Mouse (Mus musculus): Measurements from ENCODE around the gene Rbm5. TPM values are rescaled to one million over a fixed set of nuclear protein-coding genes. Genes with fewer than 3 reads are reported as not detected.
A peak's percentile ranks its signal among the peaks of the same experiment; 100 is the strongest.

Rbm5 gene
- polyA plus RNA-seq, 1 experiment from 2014 or later: 108 TPM

DNA sequence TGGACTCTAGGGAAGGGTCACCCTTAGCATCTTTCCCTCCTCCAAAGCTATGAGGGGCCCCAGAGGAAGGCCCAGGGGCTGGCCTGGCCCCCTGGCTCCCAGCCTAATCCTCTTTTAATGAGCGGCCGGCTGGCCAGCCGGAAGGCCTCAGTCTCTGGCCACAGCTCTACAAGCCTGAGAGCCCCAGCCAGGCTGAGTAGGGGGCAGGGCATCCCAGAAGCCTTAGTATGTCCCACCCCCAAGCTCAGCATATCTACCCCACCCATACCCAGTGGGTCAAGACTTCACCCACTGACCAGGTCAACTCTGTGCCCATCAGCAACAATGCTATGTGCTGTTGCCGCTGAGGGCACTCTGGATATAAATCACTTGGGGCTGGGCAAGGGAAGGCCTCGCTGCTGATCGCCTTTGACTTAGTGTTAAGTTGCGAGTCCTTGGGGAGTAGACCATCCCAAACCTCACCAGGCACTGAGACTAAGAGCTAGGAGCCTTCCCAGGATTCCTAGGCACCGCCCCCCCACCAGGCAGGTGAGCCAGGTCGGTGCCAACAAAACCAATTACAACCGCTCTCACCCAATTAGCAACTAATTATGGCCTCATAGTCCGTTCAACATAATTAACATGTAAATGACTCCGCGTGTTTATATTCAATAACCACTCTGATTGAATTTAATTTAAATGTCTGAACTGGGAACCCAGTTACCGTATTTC is 72.8 kb downstream of the Rbm5 start:
- Histone ChIP-seq H3K9ac (ENCODE audit: low read depth, low read length) (0 out of 2 replicates have a peak overlapping the region, but pooled peaks have one; percentile 18), H3K9me3 (replicated peaks; ENCODE audit: low read length) (no peaks in the 10 kb centered on the region), H3K4me1 (replicated peaks; ENCODE audit: insufficient read depth, low read length) (peaks cover 65% of the 10 kb centered on the region), H3K27me3 (ENCODE audit: insufficient read depth, low read length) (no peaks in the 10 kb centered on the region), H3K4me3 (replicated peaks; ENCODE audit: low read depth, low read length) (no peak overlapping the region), H3K27ac (peak overlapping the region; percentile 85), H3K4me2 (ENCODE audit: low read length) (peak overlapping the region; percentile 41), H3K36me3 (ENCODE audit: insufficient read depth, low read length) (no peaks in the 10 kb centered on the region)
- ATAC-seq (replicated peaks; ENCODE audit: low FRiP score, low read depth): 0 out of 2 replicates have a peak, but pooled peaks have one; percentile 16
- WGBS: 13% methylated on average over 14 of the region's 14 CpGs
- no peak for TF ChIP-seq CTCF (IDR thresholded peaks at IDR 0.05; ENCODE audit: low read depth)
- peak; percentile 71 for DNase-seq (ENCODE audit: low spot score)

DNA sequence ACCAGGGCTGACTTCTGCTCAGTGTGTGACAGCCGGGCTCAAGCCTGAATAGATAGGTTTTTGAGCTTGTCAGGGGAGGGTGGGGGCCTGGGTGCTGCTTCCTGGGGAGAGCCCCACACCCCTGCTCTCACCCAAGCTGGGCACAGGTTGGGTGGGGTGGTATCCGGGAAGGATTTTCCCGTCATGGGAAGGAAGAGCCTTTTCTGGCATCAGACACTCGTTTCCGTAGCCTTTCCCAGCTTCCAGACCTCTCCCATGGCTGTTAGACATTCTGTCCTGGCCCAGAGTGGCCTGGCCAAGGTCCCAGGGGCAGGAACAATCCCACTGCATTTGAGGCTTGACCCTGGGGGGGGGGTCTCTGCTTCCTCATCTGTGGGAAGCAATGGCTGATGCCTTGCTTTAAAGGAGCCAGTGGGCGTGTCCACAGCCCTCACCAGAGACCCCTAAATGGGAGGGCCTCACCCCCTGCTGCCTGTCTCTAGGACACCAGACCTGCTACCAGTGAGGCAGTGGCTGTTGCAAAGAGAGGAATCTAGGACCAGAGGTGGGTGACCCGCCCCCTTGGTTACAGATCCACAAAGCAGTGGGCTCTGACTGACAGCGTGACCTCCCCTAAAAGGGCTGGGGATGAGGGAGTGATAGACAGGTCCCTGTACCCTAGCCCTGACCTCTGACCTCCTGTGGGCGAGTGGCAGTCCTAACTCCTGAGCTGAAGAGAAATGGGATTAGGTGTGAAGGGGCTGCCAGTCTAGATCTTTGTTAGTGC is 73.8 kb downstream of the Rbm5 start:
- no peaks in the 10 kb centered on the region for H3K27me3 ChIP-seq (ENCODE audit: insufficient read depth, low read length)
- 44% methylated on average over 9 of the region's 9 CpGs for WGBS
- no peak overlapping the region for H3K9ac ChIP-seq (ENCODE audit: low read depth, low read length)
- peak overlapping the region; percentile 85 for H3K27ac ChIP-seq
- H3K9me3 ChIP-seq (replicated peaks; ENCODE audit: low read length): no peaks in the 10 kb centered on the region
- DNase-seq (ENCODE audit: low spot score) (no peak), ATAC-seq (replicated peaks; ENCODE audit: low FRiP score, low read depth) (no peak)
- H3K36me3 ChIP-seq (ENCODE audit: insufficient read depth, low read length): 0 out of 2 replicates have a peak, but pooled peaks cover 5% of the 10 kb centered on the region
- no peak overlapping the region for H3K4me3 ChIP-seq (replicated peaks; ENCODE audit: low read depth, low read length)
- H3K4me1 ChIP-seq (replicated peaks; ENCODE audit: insufficient read depth, low read length): peaks cover 57% of the 10 kb centered on the region
- H3K4me2 ChIP-seq (ENCODE audit: low read length): no peak overlapping the region
- TF ChIP-seq CTCF (IDR thresholded peaks at IDR 0.05; ENCODE audit: low read depth): no peak

DNA sequence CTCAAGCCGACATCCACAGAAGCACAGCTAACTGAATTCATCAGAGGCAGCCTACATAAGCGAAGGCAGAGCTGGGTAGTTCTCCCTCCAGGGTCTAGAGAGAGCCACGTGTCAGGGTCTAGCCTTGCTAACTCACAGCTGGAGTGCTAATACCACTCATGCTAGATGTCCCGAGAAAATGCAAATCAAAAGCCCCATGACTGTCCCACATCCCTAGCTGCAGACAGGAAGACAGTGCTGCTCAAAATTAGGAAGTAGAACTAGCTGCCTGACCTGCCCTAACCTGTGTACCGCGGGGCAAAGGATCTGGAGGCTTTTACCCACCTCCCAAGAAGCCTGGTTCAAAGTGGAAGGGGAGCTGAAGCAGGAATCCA is 74.7 kb downstream of the Rbm5 start:
- Histone ChIP-seq H3K9ac (ENCODE audit: low read depth, low read length) (no peak overlapping the region), H3K4me1 (replicated peaks; ENCODE audit: insufficient read depth, low read length) (peaks cover 50% of the 10 kb centered on the region), H3K36me3 (ENCODE audit: insufficient read depth, low read length) (peaks cover 14% of the 10 kb centered on the region; the same call in 1 of the 2 replicates), H3K4me3 (replicated peaks; ENCODE audit: low read depth, low read length) (no peak overlapping the region), H3K27ac (peak overlapping the region; percentile 85), H3K27me3 (ENCODE audit: insufficient read depth, low read length) (no peaks in the 10 kb centered on the region), H3K9me3 (replicated peaks; ENCODE audit: low read length) (no peaks in the 10 kb centered on the region), H3K4me2 (ENCODE audit: low read length) (no peak overlapping the region)
- no peak for ATAC-seq (replicated peaks; ENCODE audit: low FRiP score, low read depth)
- 34% methylated on average over 6 of the region's 6 CpGs for WGBS
- DNase-seq (ENCODE audit: low spot score): no peak
- TF ChIP-seq CTCF (IDR thresholded peaks at IDR 0.05; ENCODE audit: low read depth): no peak

DNA sequence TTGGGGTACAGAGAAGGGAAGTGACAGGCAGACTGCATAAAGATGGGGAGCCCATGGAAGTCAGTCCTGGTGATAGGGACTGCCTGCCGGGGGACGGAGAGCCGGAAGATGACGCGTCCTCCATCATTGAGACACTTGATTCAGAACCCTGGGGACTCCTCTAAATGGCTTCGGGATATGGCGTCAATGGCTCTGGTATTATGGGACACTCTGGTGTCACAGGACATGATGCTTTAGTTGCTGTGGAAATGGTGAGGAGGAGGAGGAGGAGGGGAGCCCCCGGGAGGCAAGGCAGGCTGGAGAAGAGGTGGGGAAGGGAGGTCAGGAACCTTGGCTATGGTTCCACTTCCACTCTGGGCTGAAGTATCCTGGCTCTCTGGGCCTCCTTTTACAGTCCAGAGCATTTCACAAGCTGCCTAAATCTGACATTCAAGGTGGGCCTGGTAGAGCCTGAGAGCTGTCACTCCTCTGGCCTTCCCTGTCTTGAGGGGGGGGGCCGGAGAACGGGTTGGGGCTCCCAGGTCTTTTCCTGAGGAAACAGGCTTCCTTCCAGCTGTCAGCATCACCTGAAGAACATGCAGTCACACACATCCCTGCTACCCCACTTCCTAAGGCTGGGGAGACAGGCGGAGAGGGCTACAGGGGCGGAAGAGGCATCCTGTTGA is 75.2 kb downstream of the Rbm5 start:
- Histone ChIP-seq H3K9ac (ENCODE audit: low read depth, low read length) (no peak overlapping the region), H3K27ac (peak overlapping the region; percentile 85), H3K4me2 (ENCODE audit: low read length) (no peak overlapping the region), H3K4me1 (replicated peaks; ENCODE audit: insufficient read depth, low read length) (peaks cover 45% of the 10 kb centered on the region), H3K36me3 (ENCODE audit: insufficient read depth, low read length) (peaks cover 18% of the 10 kb centered on the region; the same call in 1 of the 2 replicates), H3K27me3 (ENCODE audit: insufficient read depth, low read length) (no peaks in the 10 kb centered on the region), H3K4me3 (replicated peaks; ENCODE audit: low read depth, low read length) (no peak overlapping the region), H3K9me3 (replicated peaks; ENCODE audit: low read length) (no peaks in the 10 kb centered on the region)
- WGBS: 70% methylated on average over 12 of the region's 12 CpGs
- ATAC-seq (replicated peaks; ENCODE audit: low FRiP score, low read depth): no peak
- TF ChIP-seq CTCF (IDR thresholded peaks at IDR 0.05; ENCODE audit: low read depth): no peak
- no peak for DNase-seq (ENCODE audit: low spot score)

DNA sequence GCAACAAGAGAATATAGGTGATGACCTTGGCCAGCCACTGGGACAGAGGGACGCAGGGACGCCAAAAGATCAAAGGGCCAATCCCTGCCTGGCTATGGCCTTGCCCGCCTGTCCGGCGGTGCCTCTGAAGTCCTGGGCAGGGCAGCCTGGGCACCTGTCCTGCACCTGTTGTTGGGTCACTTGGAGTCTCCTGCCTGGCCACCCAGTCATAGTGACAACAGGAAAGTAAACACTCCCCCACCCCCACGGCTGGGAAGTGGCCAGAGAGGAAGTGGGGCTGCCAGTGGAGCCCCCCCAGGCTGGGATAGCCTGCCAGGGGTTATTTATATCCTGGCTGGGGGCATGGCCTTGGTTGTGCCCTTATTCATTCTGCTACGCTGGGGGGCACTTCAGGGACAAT is 76.2 kb downstream of the Rbm5 start:
- Histone ChIP-seq H3K4me2 (ENCODE audit: low read length) (no peak overlapping the region), H3K36me3 (ENCODE audit: insufficient read depth, low read length) (peaks cover 21% of the 10 kb centered on the region), H3K27ac (no peak overlapping the region), H3K4me1 (replicated peaks; ENCODE audit: insufficient read depth, low read length) (peaks cover 35% of the 10 kb centered on the region), H3K9me3 (replicated peaks; ENCODE audit: low read length) (no peaks in the 10 kb centered on the region), H3K27me3 (ENCODE audit: insufficient read depth, low read length) (no peaks in the 10 kb centered on the region), H3K4me3 (replicated peaks; ENCODE audit: low read depth, low read length) (no peak overlapping the region), H3K9ac (ENCODE audit: low read depth, low read length) (no peak overlapping the region)
- DNase-seq (ENCODE audit: low spot score) (no peak), ATAC-seq (replicated peaks; ENCODE audit: low FRiP score, low read depth) (no peak)
- TF ChIP-seq CTCF (IDR thresholded peaks at IDR 0.05; ENCODE audit: low read depth): no peak
- 59% methylated on average over 7 of the region's 7 CpGs for WGBS

DNA sequence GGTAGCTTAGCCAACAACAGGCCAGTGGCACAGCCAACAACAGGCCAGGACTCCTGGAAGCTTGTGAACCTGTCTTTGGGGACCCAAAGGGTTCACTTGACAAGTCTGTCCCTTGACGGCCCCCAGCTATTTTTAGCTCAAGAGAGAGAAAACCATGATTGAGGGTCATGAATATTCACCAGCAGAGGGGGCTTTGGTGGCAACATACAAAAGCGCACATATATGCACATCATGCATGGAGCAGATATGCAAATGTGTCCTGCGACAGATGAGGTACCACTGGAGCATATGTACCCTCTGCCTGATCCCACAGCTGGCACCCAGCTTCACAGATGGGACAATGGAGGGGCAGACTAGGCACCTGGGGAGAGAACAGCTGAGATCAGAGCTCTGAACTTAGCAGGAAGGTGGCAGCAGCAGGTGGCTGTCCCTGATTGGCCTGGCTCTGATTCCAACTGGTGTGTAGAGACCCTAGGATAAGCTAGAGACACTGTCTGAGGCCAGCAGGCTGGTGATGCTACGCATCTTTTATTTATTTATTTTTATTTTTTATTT is 77.3 kb downstream of the Rbm5 start:
- H3K9ac ChIP-seq (ENCODE audit: low read depth, low read length): no peak overlapping the region
- no peak overlapping the region for H3K4me3 ChIP-seq (replicated peaks; ENCODE audit: low read depth, low read length)
- H3K27ac ChIP-seq: no peak overlapping the region
- no peaks in the 10 kb centered on the region for H3K27me3 ChIP-seq (ENCODE audit: insufficient read depth, low read length)
- no peak overlapping the region for H3K4me2 ChIP-seq (ENCODE audit: low read length)
- ATAC-seq (replicated peaks; ENCODE audit: low FRiP score, low read depth) (no peak), DNase-seq (ENCODE audit: low spot score) (no peak)
- peak; percentile 45; the same call in 1 of the 2 replicates for TF ChIP-seq CTCF (IDR thresholded peaks at IDR 0.05; ENCODE audit: low read depth)
- no peaks in the 10 kb centered on the region for H3K9me3 ChIP-seq (replicated peaks; ENCODE audit: low read length)
- 75% methylated on average over 4 of the region's 4 CpGs for WGBS
- H3K36me3 ChIP-seq (ENCODE audit: insufficient read depth, low read length): peaks cover 32% of the 10 kb centered on the region
- peaks cover 24% of the 10 kb centered on the region for H3K4me1 ChIP-seq (replicated peaks; ENCODE audit: insufficient read depth, low read length)

Measured in kidney, postnatal 0 days (tissue).